Mouse (Mus musculus): ENCODE measurements at regions not wholly inside any gene's neighbourhood (a gene's known extent, or its start where the extent isn't known, plus 50 kb on each side); places are given as distances from the start of the nearest gene placed in this dataset.

GRCm38 (mm10) chr2:71625298-71625902 lies 78.8 kb upstream of the Dlx2 start:
- Histone ChIP-seq H3K27me3 (ENCODE audit: insufficient read depth, low read length) (peaks cover 14% of the 10 kb centered on the region; the same call in 1 of the 2 replicates), H3K4me1 (ENCODE audit: insufficient read depth) (peaks cover 9% of the 10 kb centered on the region), H3K4me3 (ENCODE audit: low read depth, low read length) (no peak overlapping the region), H3K27ac (ENCODE audit: low read depth) (no peak overlapping the region), H3K9me3 (ENCODE audit: low read length) (no peaks in the 10 kb centered on the region), H3K9ac (replicated peaks) (no peak overlapping the region), H3K36me3 (replicated peaks; ENCODE audit: insufficient read depth, low read length) (no peaks in the 10 kb centered on the region), H3K4me2 (ENCODE audit: low read depth, low read length) (no peak overlapping the region)
- TF ChIP-seq CTCF (IDR thresholded peaks at IDR 0.05; ENCODE audit: low read depth): no peak
- no peak for TF ChIP-seq EP300 (IDR thresholded peaks at IDR 0.05; ENCODE audit: low read depth)
- DNase-seq (no peak), ATAC-seq (no peak)
- WGBS (ENCODE audit: insufficient replicate concordance): 80% methylated on average over 7 of the region's 7 CpGs

- no peak overlapping the region for H3K4me3 ChIP-seq (ENCODE audit: low read depth, low read length)
- TF ChIP-seq CTCF (IDR thresholded peaks at IDR 0.05; ENCODE audit: low read depth) (no peak), EP300 (IDR thresholded peaks at IDR 0.05; ENCODE audit: low read depth) (no peak)
- peaks cover 14% of the 10 kb centered on the region; the same call in 1 of the 2 replicates for H3K27me3 ChIP-seq (ENCODE audit: insufficient read depth, low read length)
- DNase-seq (no peak), ATAC-seq (no peak)
- H3K9me3 ChIP-seq (ENCODE audit: low read length): no peaks in the 10 kb centered on the region
- H3K9ac ChIP-seq (replicated peaks): no peak overlapping the region
- no peak overlapping the region for H3K4me2 ChIP-seq (ENCODE audit: low read depth, low read length)
- 55% methylated on average over 12 of the region's 12 CpGs for WGBS (ENCODE audit: insufficient replicate concordance)
- no peaks in the 10 kb centered on the region for H3K36me3 ChIP-seq (replicated peaks; ENCODE audit: insufficient read depth, low read length)
- H3K4me1 ChIP-seq (ENCODE audit: insufficient read depth): peaks cover 9% of the 10 kb centered on the region
- no peak overlapping the region for H3K27ac ChIP-seq (ENCODE audit: low read depth)
Measured at GRCm38 (mm10) chr2:71626404-71626803, 79.8 kb upstream of the Dlx2 start.

GRCm38 (mm10) chr2:71627097-71627755 lies 80.7 kb upstream of the Dlx2 start:
- Histone ChIP-seq H3K4me2 (ENCODE audit: low read depth, low read length) (no peak overlapping the region), H3K27ac (ENCODE audit: low read depth) (no peak overlapping the region), H3K36me3 (replicated peaks; ENCODE audit: insufficient read depth, low read length) (no peaks in the 10 kb centered on the region), H3K9ac (replicated peaks) (no peak overlapping the region), H3K4me3 (ENCODE audit: low read depth, low read length) (no peak overlapping the region), H3K4me1 (ENCODE audit: insufficient read depth) (peaks cover 9% of the 10 kb centered on the region), H3K27me3 (ENCODE audit: insufficient read depth, low read length) (peaks cover 14% of the 10 kb centered on the region; the same call in 1 of the 2 replicates), H3K9me3 (ENCODE audit: low read length) (no peaks in the 10 kb centered on the region)
- WGBS (ENCODE audit: insufficient replicate concordance): 28% methylated on average over 14 of the region's 14 CpGs
- no peak for DNase-seq
- TF ChIP-seq CTCF (IDR thresholded peaks at IDR 0.05; ENCODE audit: low read depth) (no peak), EP300 (IDR thresholded peaks at IDR 0.05; ENCODE audit: low read depth) (no peak)
- ATAC-seq: no peak

GRCm38 (mm10) chr2:71628821-71629220 lies 82.3 kb upstream of the Dlx2 start:
- Histone ChIP-seq H3K4me3 (ENCODE audit: low read depth, low read length) (no peak overlapping the region), H3K27me3 (ENCODE audit: insufficient read depth, low read length) (peaks cover 14% of the 10 kb centered on the region; the same call in 1 of the 2 replicates), H3K4me1 (ENCODE audit: insufficient read depth) (peaks cover 9% of the 10 kb centered on the region), H3K27ac (ENCODE audit: low read depth) (no peak overlapping the region), H3K9me3 (ENCODE audit: low read length) (no peaks in the 10 kb centered on the region), H3K9ac (replicated peaks) (no peak overlapping the region), H3K4me2 (ENCODE audit: low read depth, low read length) (peak overlapping the region; percentile 69), H3K36me3 (replicated peaks; ENCODE audit: insufficient read depth, low read length) (no peaks in the 10 kb centered on the region)
- 56% methylated on average over 7 of the region's 7 CpGs for WGBS (ENCODE audit: insufficient replicate concordance)
- TF ChIP-seq CTCF (IDR thresholded peaks at IDR 0.05; ENCODE audit: low read depth) (no peak), EP300 (IDR thresholded peaks at IDR 0.05; ENCODE audit: low read depth) (no peak)
- no peak for ATAC-seq
- DNase-seq: no peak

GRCm38 (mm10) chr2:71629301-71630142 lies 83.0 kb upstream of the Dlx2 start:
- DNase-seq: peak; percentile 22
- ATAC-seq: no peak

GRCm38 (mm10) chr2:71630143-71630463 lies 83.5 kb upstream of the Dlx2 start:
- Histone ChIP-seq H3K4me2 (ENCODE audit: low read depth, low read length) (peak overlapping the region; percentile 69), H3K36me3 (replicated peaks; ENCODE audit: insufficient read depth, low read length) (no peaks in the 10 kb centered on the region), H3K4me1 (ENCODE audit: insufficient read depth) (peaks cover 9% of the 10 kb centered on the region), H3K9ac (replicated peaks) (no peak overlapping the region), H3K27ac (ENCODE audit: low read depth) (no peak overlapping the region), H3K4me3 (ENCODE audit: low read depth, low read length) (0 out of 2 replicates have a peak overlapping the region, but pooled peaks have one; percentile 22), H3K9me3 (ENCODE audit: low read length) (no peaks in the 10 kb centered on the region), H3K27me3 (ENCODE audit: insufficient read depth, low read length) (peaks cover 14% of the 10 kb centered on the region; the same call in 1 of the 2 replicates)
- 32% methylated on average over 3 of the region's 3 CpGs for WGBS (ENCODE audit: insufficient replicate concordance)
- no peak for ATAC-seq
- DNase-seq: no peak
- TF ChIP-seq EP300 (IDR thresholded peaks at IDR 0.05; ENCODE audit: low read depth): no peak

More at GRCm38 (mm10) chr2:71629301-71630142, 83.0 kb upstream of the Dlx2 start:
- H3K4me2 ChIP-seq (ENCODE audit: low read depth, low read length): peak overlapping the region; percentile 69
- H3K4me1 ChIP-seq (ENCODE audit: insufficient read depth): peaks cover 9% of the 10 kb centered on the region
- H3K27ac ChIP-seq (ENCODE audit: low read depth): no peak overlapping the region
- peaks cover 14% of the 10 kb centered on the region; the same call in 1 of the 2 replicates for H3K27me3 ChIP-seq (ENCODE audit: insufficient read depth, low read length)
- 4% methylated on average over 43 of the region's 43 CpGs for WGBS (ENCODE audit: insufficient replicate concordance)
- no peak for TF ChIP-seq CTCF (IDR thresholded peaks at IDR 0.05; ENCODE audit: low read depth)
- TF ChIP-seq EP300 (IDR thresholded peaks at IDR 0.05; ENCODE audit: low read depth): no peak
- peak overlapping the region; percentile 22 for H3K4me3 ChIP-seq (ENCODE audit: low read depth, low read length)
- H3K9me3 ChIP-seq (ENCODE audit: low read length): no peaks in the 10 kb centered on the region
- no peaks in the 10 kb centered on the region for H3K36me3 ChIP-seq (replicated peaks; ENCODE audit: insufficient read depth, low read length)
- no peak overlapping the region for H3K9ac ChIP-seq (replicated peaks)

Data from liver, postnatal 0 days (tissue).